Mouse (Mus musculus): ENCODE data around the gene Smarca4.
A peak's percentile ranks its signal among the peaks of the same experiment; 100 is the strongest.

Gene Smarca4

GRCm38 (mm10) chr9:21724147-21724536 is 108.2 kb downstream of the Smarca4 start:
- peak; percentile 96 for DNase-seq (ENCODE audit: low read depth)

DNA sequence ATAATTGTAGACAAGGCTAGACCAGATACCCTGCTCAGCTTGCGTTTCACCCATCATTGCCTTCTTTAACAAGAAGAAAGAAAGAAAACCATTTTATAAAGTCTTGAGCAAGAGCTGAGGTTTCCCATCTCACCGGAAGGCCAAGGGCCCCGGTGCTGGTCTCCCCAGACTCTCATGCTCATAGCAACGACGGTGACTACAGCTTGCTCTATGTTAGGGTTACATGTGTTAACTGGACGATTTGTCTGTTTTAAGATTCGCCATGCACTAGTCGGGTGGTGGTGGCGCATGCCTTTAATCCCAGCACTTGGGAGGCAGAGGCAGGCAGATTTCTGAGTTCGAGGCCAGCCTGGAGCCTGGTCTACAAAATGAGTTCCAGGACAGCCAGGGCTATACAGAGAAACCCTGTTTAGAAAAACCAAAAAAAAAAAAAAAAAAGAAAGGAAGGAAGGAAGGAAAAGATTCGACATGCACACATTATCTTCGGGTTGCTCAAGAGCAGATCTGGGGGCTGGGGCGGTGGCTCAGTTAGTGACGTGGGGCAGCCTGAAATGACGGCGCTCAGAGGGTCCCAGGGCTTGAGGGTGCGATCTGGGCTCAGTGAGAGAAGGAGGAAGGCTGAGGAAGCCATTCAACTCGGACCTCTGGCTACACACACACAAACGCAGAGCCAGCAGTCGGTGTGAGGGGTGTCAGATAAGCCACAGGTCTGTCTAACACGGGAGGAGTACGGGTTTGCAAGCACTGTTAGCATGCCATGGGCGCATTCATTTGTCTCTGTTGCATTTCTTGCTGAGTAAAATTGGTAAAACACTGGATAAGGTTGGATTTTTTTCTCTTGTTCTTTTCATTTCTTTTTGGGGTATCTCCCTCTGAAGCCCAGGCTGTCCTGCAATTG is 109.5 kb downstream of the Smarca4 start:
- peak; percentile 53 for DNase-seq (ENCODE audit: low read depth)

DNA sequence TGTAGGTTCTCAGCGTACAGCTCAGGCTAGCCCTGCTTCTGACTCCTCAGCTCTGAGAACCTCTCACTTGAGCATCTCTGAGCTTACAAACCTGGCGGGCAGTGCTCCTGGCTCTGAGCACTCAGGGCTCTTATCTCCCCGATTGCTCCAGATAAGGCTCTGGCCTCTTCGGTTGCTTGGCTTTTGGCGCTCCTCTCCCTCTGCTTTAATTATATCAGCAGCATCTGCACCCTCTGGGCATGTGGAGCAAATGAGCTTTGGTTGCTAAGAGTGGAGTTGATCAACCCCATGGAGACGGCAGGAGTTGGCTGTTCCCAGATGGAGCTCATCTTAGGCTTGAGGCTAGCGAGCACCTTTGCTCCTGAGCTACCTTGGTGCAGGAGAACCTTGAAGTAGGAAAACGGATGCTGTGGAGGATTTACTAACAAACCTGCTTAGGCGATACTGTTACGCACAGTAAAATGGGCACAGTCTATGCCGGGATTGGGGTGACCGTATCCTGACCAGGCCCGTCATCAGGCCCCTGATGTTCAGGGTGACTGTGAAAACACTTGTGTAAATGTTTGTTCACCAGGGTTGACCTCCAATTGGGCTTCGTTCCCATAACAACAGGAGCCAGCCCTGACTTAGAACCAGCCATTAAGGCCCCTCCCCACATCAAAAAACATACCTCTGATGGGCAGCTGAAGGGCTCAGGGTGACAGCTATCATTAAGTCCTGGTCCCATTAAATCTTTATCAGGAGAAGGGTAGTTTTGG is 110.4 kb downstream of the Smarca4 start:
- no peak for DNase-seq (ENCODE audit: low read depth)

DNA sequence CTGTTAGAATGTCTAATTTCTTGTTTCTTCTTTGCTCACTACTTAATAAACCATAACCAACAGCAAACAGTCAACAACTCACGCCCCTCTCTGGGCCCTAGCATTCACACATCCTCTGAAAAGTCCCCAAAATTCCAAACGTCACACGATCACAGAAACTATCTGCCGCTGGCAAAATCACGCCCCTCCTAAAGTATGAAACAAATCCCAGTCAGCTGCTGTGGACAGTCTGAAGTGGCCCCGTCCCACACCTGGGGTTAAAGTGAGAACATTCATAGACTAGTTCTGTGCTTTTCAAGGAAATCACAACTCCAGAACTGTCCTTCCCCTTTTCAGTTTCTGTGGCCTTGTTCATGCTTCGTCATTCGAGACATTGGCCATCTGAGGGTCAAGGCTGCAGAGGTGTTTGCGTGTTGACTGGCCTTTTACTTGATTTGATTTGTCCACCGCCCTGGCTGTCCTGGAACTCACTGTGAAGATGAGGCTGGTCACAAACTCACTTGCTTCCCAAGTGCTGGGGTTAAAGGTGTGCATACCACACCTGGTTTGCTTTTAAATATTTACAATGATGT is 112.4 kb downstream of the Smarca4 start:
- peak; percentile 49 for DNase-seq (ENCODE audit: low read depth)

DNA sequence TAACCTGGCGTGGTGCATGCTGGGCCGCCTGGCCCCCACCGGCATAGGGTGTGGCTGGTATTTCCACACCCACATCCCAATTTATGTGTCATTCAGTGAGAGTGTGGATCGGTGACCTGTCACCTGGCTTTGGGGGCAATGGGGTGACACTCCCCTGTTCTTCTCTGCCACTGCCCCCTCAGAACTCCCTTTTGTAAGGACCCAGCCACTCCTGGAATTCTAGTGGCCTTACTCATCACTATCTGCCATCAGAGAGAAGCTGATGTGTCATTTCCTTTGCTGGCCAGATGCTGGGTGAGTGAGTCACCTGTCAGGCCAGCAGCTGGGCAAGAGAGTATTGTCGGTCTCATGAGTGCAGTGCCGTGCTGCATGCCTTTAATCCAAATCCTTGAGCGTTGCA is 113.3 kb downstream of the Smarca4 start:
- DNase-seq (ENCODE audit: low read depth): peak; percentile 92

DNA sequence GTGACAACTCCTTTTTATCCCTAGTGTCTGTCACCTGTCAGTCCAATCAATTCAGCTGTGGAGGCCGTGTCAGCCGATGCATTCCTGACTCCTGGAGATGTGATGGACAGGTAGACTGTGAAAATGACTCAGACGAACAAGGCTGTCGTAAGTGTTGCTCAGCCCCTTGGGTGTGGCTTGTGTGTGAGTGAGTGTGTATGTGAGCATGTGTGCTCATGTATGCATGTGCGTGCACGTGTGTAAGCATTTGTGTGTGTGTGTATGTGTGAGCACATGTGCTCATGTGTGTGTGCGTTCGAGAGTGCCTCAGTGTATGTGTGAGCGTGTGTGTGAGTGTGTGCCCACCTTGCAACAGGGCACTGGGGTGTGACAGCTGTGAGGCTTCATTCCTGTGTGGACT is 116.3 kb downstream of the Smarca4 start:
- no peak for DNase-seq (ENCODE audit: low read depth)

GRCm38 (mm10) chr9:21733446-21733845 is 117.5 kb downstream of the Smarca4 start:
- DNase-seq (ENCODE audit: low read depth): no peak

GRCm38 (mm10) chr9:21733989-21734388 is 118.0 kb downstream of the Smarca4 start:
- no peak for DNase-seq (ENCODE audit: low read depth)

GRCm38 (mm10) chr9:21735126-21735525 is 119.2 kb downstream of the Smarca4 start:
- DNase-seq (ENCODE audit: low read depth): no peak

GRCm38 (mm10) chr9:21736580-21736979 is 120.6 kb downstream of the Smarca4 start:
- no peak for DNase-seq (ENCODE audit: low read depth)

DNA sequence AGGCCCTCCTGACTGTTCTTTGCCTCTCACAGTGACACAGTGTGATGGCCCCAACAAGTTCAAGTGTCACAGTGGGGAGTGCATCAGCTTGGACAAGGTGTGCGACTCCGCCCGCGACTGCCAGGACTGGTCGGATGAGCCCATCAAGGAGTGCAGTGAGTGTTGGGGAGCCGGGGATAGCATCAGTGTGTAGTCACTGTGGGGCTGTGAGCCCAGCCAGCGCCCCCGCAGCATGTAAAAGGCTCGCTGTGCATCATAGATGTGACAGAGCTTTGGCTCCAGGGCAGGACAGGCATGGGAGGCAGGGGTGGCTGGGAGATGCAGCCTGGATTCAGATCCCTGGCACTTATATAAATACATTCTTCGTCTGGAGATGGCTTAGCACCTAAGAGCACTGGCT is 121.2 kb downstream of the Smarca4 start:
- no peak for DNase-seq (ENCODE audit: low read depth)

- no peak for DNase-seq (ENCODE audit: low read depth)
Observed at GRCm38 (mm10) chr9:21738776-21739175, 122.8 kb downstream of the Smarca4 start.

GRCm38 (mm10) chr9:21740427-21740826 is 124.5 kb downstream of the Smarca4 start:
- peak; percentile 54 for DNase-seq (ENCODE audit: low read depth)

- DNase-seq (ENCODE audit: low read depth): no peak
Observed at GRCm38 (mm10) chr9:21741514-21741913, 125.5 kb downstream of the Smarca4 start.

DNA sequence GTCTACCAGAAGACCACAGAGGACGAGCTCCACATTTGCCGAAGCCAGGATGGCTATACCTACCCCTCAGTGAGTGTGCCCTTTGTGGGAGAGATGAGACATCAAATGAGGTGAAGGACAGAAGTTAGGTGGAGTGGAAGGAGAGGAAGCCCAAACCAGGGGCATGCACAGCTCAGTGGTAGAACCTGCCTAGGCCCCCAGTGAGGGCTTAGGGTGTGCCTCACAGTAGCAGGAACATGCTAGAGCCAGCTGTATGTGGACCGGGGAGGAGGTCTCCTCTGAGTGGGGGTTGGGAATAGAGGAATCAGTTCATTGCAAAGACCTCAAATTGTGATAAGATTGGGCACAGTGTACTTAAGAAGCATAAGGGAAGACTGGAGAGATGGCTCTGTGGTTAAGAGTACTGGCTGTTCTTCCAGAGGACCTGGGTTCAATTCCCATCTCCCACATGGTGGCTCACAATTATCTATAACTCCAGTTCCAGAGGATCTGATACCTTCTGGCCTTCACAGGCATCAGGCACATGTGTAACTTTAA is 131.3 kb downstream of the Smarca4 start:
- DNase-seq (ENCODE audit: low read depth): no peak

DNA sequence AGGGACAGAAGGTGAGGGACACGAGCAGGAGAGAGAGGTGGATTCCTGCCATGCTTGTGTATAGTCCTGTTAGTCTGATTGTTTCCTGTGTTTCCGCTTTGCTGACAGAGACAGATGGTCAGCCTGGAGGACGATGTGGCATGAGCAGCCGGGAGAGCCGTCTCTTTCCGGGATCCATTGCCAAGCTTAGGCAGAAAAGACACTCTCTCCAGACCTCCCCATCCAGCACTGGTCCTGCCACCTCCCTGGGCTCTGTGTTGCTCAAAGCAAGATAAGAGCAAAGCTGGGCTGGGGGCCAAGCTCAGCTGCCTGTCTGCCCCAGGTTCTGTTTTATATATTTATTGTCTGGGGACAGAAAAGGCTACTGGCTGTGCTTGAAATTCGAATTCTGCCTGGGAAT is 132.1 kb downstream of the Smarca4 start:
- no peak for DNase-seq (ENCODE audit: low read depth)

DNA sequence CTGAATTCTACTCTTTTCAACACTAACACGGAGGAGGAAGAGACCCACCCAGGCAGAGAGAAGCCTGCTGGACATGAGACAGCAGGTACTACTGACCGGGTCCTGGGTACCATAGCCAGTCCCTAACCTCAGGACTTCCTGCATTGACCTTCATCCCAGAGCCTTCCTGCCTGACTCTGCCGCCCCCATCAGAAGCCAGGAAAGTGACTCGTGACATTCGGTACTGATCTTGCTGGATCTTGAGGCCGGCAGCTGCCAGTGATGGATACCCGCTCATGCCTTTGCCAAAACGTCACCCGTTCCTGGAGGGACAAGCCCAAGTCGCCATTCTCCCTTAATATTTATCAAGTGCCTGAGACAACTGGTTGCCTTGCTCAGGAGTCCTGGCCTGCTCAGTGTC is 132.5 kb downstream of the Smarca4 start:
- DNase-seq (ENCODE audit: low read depth): no peak

GRCm38 (mm10) chr9:21749382-21750118 is 133.6 kb downstream of the Smarca4 start:
- no peak for DNase-seq (ENCODE audit: low read depth)

DNA sequence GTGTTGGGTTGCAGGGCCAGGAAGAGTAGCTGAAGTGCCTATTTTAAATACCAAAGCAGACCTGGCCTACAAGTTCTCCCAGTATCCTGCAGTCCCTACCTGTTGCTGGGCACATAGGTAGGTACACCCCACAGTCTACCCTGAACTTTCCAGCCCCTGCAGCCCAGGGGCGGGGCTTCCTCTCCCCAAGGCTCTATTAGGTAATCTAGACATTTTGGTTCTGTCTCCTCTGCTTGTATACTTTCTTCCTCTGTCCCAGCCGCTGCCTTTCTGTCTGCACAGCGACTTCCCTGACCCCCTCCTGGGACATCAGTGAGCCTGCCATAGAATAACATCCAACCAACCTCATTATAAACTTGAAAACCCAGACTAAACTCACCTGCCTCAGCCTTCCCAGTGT is 134.4 kb downstream of the Smarca4 start:
- DNase-seq (ENCODE audit: low read depth): no peak

DNA sequence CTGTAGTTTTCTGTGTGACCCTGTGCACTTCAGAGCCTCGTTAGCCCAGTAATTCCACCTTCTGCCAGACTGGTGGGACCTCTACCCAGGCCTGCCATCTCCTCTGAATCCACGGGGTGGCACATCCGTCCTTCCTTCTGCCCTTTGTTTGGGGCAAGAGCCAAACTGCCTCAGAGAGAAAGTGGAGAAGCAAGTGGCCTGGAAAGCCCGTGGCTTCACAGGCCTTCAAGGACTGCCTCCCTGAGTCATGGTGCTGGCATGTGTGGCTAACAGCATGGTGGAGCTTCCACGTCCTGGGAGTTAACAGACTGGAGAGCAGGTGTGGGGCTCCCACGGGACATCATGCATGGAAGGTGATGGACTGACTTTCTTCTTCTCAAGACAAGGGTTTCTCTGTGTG is 135.4 kb downstream of the Smarca4 start:
- DNase-seq (ENCODE audit: low read depth): peak; percentile 55

GRCm38 (mm10) chr9:21752252-21752792 is 136.4 kb downstream of the Smarca4 start:
- DNase-seq (ENCODE audit: low read depth): no peak

All from 416B (cell line).